Mouse (Mus musculus) bone marrow, adult 2 months (tissue): ENCODE measurements around the gene Bmper. TPM values are rescaled to one million over a fixed set of nuclear protein-coding genes. Genes with fewer than 3 reads are reported as not detected.

Experiments used
- H3K27ac ChIP-seq: fragments of 200-500 bp; 2 replicates; pipeline ENCODE4 v1.5.1; 2012; ENCODE audit warnings: low read depth, mild to moderate bottlenecking, control low read depth, inconsistent platforms, low read length; ENCODE audit not compliant: control insufficient read depth, poor library complexity, insufficient read depth
- H3K4me1 ChIP-seq: fragments of 200-500 bp; 2 replicates; pipeline ENCODE4 v1.6.1; 2011; ENCODE audit warnings: low read length; ENCODE audit not compliant: control insufficient read depth, insufficient read depth
- H3K4me3 ChIP-seq: fragments of 200-500 bp; replicated peaks from 2 replicates; pipeline ENCODE3; 2011; ENCODE audit warnings: mild to moderate bottlenecking, low read depth, low read length, control low read depth; ENCODE audit not compliant: control insufficient read depth
- CTCF ChIP-seq: fragments of 200-500 bp; IDR thresholded peaks from 2 replicates; pipeline ENCODE4 v1.5.1; 2011; ENCODE audit warnings: low read length, control low read depth; ENCODE audit not compliant: control insufficient read depth, insufficient read depth
- POLR2A ChIP-seq: fragments of 200-500 bp; IDR thresholded peaks from 2 replicates; pipeline ENCODE4 v1.6.1; 2011; ENCODE audit warnings: low read depth, mild to moderate bottlenecking, control low read depth, low read length, borderline replicate concordance; ENCODE audit not compliant: control insufficient read depth
- WGBS: fragments of 180-500 bp; shearing (Covaris S2); methylation state at CpG from one replicate; pipeline ENCODE4 v1.1.7; 2018; 5-methylcytosine and 5-hydroxymethylcytosine counted together
- polyA plus RNA-seq: library from polyadenylated mRNA; stranded (reverse); fragments of >200 nt; gene quantifications from 2 replicates; pipeline ENCODE4 v1.2.4, GENCODE M21; 2011; ENCODE audit warnings: low replicate concordance; ENCODE audit not compliant: missing spikeins, insufficient read depth, insufficient read length

The Bmper gene
- polyA plus RNA-seq, 1 experiment = not detected

GRCm38 (mm10) chr9:23246389-23246788 is 23.5 kb downstream of the Bmper start:
- Histone ChIP-seq H3K27ac (no peak overlapping the region), H3K4me3 (no peak overlapping the region), H3K4me1 (no peaks in the 10 kb centered on the region)
- TF ChIP-seq CTCF (no peak), POLR2A (no peak)
- 71% methylated on average over 9 of the region's 9 CpGs for WGBS

DNA sequence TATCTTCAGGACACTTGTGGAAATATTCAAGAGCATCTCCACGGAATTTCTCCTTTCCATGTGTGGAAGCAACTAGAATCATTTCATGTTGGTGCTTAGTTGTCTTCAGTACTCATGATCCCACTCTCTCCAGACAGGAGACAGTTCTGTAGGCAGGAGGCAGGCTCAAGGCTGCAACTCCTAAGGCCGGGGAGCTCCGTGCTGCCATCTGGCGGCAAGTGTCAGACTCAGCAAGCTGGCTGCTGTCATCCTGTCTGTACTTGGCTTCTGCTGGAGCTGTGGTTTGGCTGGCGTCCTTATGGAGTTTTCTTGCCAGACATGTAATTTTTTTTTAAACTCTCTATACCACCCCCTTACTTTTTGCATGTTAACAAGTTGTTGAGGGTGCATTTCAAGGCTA is 27.1 kb downstream of the Bmper start:
- 10% methylated on average over 5 of the region's 5 CpGs for WGBS
- Histone ChIP-seq H3K27ac (no peak overlapping the region), H3K4me3 (no peak overlapping the region), H3K4me1 (no peaks in the 10 kb centered on the region)
- TF ChIP-seq POLR2A = no peak
- peak; percentile 84 for TF ChIP-seq CTCF

- no peak for TF ChIP-seq POLR2A
- TF ChIP-seq CTCF = no peak
- H3K4me3 ChIP-seq = no peak overlapping the region
- no peak overlapping the region for H3K27ac ChIP-seq
- WGBS = 72% methylated on average over 6 of the region's 6 CpGs
- H3K4me1 ChIP-seq = no peaks in the 10 kb centered on the region
Observed at GRCm38 (mm10) chr9:23251001-23251400, 28.1 kb downstream of the Bmper start.

DNA sequence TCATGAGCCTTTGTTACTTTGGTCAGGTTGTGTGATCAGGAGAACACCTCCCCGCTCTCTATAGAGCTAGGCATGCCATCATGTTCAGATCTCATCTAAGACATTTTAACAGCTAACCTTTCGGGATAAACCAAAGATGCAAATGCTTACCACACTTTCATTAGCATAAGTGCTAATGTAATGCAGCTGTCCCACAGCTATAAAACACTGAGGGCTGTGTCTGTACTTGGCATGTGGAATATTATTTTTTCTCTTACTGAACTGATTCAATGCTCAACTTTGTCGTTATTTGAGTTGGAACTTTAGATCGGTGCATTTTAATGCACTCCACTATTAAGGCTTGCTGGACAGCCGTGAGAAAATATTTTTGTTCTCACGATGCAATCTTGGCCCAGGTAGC is 30.7 kb downstream of the Bmper start:
- WGBS = 85% methylated on average over 6 of the region's 6 CpGs
- no peak for TF ChIP-seq POLR2A
- no peak for TF ChIP-seq CTCF
- Histone ChIP-seq H3K27ac (no peak overlapping the region), H3K4me1 (no peaks in the 10 kb centered on the region), H3K4me3 (no peak overlapping the region)

DNA sequence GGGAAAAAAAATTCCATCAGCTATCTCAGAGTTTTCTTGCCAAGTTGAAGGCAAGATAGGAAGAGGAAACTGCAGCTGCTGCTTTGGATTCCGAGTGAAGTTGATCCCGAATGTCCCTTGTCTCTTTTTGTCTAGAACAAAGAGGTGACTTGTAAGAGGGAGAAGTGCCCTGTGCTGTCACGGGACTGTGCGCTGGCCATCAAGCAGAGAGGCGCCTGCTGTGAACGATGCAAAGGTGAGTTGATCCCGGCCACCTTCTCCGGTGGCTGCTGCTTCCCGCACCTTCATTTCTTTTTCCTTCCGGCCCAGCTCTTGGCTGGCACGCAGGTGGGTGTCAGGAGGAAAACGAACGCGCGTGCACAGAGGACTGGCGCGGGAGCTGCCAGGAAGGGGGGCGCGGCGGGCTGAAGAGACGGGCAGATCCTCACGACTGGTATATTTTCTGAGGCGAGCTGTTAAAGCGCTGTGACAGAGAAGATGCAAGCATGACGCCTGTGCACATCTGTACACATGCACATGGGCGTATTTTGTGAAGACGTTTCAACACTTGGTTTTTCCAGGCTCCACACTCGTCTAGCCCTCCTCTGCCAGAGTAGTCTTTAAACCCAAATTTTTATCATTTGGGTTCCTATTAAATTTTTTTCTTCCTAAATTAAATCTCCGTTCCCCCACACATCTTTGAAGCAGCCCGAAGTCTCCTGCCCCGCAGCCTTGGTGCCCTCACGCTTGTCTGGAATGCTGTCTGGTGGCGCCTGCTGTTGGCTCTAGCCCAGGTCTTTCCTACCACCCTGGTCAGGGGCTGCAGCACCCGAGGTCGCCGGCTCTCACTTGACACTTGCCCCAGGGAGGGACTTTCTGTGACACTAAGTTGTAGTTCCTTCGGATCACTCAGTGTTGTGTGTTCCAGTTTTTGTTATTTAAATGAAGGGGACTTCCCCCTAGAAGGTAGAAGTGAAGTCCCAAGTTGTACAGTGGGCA is 31.6 kb downstream of the Bmper start:
- TF ChIP-seq POLR2A (no peak), CTCF (no peak)
- no peaks in the 10 kb centered on the region for H3K4me1 ChIP-seq
- H3K4me3 ChIP-seq = no peak overlapping the region
- H3K27ac ChIP-seq = no peak overlapping the region
- WGBS = 70% methylated on average over 37 of the region's 37 CpGs

DNA sequence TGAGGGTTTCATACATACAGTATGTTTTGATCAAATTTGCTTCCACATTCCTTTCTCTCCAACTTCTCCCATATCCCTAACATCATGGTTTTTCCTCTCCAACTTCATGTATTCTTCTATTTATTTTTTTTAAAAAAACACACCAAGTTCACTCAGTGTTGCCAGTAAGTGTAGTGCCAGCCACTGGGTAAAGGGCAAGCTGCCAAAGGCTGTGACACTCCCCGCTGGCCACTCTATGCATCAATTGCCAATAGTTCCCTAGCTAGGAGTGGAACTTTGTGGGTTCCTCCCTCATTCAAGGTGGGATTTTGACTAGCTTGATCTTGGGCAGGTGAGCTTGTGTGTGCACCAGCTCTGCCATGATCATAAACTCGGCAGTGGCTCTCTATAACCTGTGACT is 33.0 kb downstream of the Bmper start:
- H3K27ac ChIP-seq = no peak overlapping the region
- no peak overlapping the region for H3K4me3 ChIP-seq
- H3K4me1 ChIP-seq = no peaks in the 10 kb centered on the region
- 70% methylated on average over 2 of the region's 2 CpGs for WGBS
- TF ChIP-seq POLR2A (no peak), CTCF (no peak)

GRCm38 (mm10) chr9:23256576-23256975 is 33.7 kb downstream of the Bmper start:
- TF ChIP-seq POLR2A (no peak), CTCF (no peak)
- Histone ChIP-seq H3K4me1 (no peaks in the 10 kb centered on the region), H3K27ac (no peak overlapping the region), H3K4me3 (no peak overlapping the region)
- 70% methylated on average over 2 of the region's 2 CpGs for WGBS

- Histone ChIP-seq H3K4me1 (no peaks in the 10 kb centered on the region), H3K27ac (no peak overlapping the region), H3K4me3 (no peak overlapping the region)
- WGBS = 81% methylated on average over 3 of the region's 3 CpGs
- TF ChIP-seq POLR2A = no peak
- no peak for TF ChIP-seq CTCF
Observed at GRCm38 (mm10) chr9:23261834-23262233, 39.0 kb downstream of the Bmper start.
